Mouse (Mus musculus) mouse trophoblast stem cell (cell line): ENCODE results near the gene Fancd2os.

Experiments used
- in situ Hi-C, 2 experiments: fragments of 300-500 bp; cut with MseI, MboI; formaldehyde crosslinking; loops; 2 replicates in 1 of 2; 3 replicates in 1 of 2; pipeline ENCODE4 v1.15.1; 2025

The Fancd2os gene

GRCm38 (mm10) chr6:113600543-113601139 lies at the start of gene Fancd2os:
Gene Fancd2os (minus strand): TSS chr6:113600715.
- in situ Hi-C loops: no loop called here

GRCm38 (mm10) chr6:113650197-113650640 lies 49.7 kb upstream of the Fancd2os start:
- in situ Hi-C loops: no loop called here

- in situ Hi-C loops: no loop called here
Measured at GRCm38 (mm10) chr6:113649346-113650196, 49.1 kb upstream of the Fancd2os start.

GRCm38 (mm10) chr6:113644808-113645207 lies 44.3 kb upstream of the Fancd2os start:
- in situ Hi-C loops: loop anchor here in 1 of 2 experiments (5.0 kb wide), 1 partner anchor 32 kb away; no protein-coding TSS in a partner anchor

GRCm38 (mm10) chr6:113643967-113644366 lies 43.5 kb upstream of the Fancd2os start:
- in situ Hi-C loops: loop anchor here in 1 of 2 experiments (5.0 kb wide), 1 partner anchor 33 kb away; no protein-coding TSS in a partner anchor

- in situ Hi-C loops: loop anchor here in 1 of 2 experiments (5.0 kb wide), 1 partner anchor 34 kb away; no protein-coding TSS in a partner anchor
Measured at GRCm38 (mm10) chr6:113643021-113643420, 42.5 kb upstream of the Fancd2os start.

- in situ Hi-C loops: loop anchor here in 1 of 2 experiments (5.0 kb wide), 1 partner anchor 35 kb away; no protein-coding TSS in a partner anchor
Measured at GRCm38 (mm10) chr6:113642605-113643004, 42.1 kb upstream of the Fancd2os start.

GRCm38 (mm10) chr6:113639201-113639600 lies 38.7 kb upstream of the Fancd2os start:
- in situ Hi-C loops: loop anchor here in 1 of 2 experiments (5.0 kb wide), 1 partner anchor 33 kb away; no protein-coding TSS in a partner anchor

GRCm38 (mm10) chr6:113638302-113639040 lies 38.0 kb upstream of the Fancd2os start, which contains the start of gene Irak2:
Gene Irak2 (plus strand): TSS chr6:113638467.
- in situ Hi-C loops: loop anchor here in 1 of 2 experiments (5.0 kb wide), 1 partner anchor 34 kb away; no protein-coding TSS in a partner anchor

- in situ Hi-C loops: no loop called here
Measured at GRCm38 (mm10) chr6:113632863-113633262, 32.3 kb upstream of the Fancd2os start.

- in situ Hi-C loops: no loop called here
Measured at GRCm38 (mm10) chr6:113630322-113630721, 29.8 kb upstream of the Fancd2os start.

GRCm38 (mm10) chr6:113624989-113625770 lies 24.7 kb upstream of the Fancd2os start:
- in situ Hi-C loops: no loop called here

GRCm38 (mm10) chr6:113623941-113624751 lies 23.6 kb upstream of the Fancd2os start, which contains the start of gene Vhl:
Gene Vhl (plus strand): TSS chr6:113623959.
- in situ Hi-C loops: no loop called here

- in situ Hi-C loops: no loop called here
Measured at GRCm38 (mm10) chr6:113623386-113623785, 22.9 kb upstream of the Fancd2os start.

- in situ Hi-C loops: no loop called here
Measured at GRCm38 (mm10) chr6:113615489-113615888, 15.0 kb upstream of the Fancd2os start.

- in situ Hi-C loops: no loop called here
Measured at GRCm38 (mm10) chr6:113614997-113615396, 14.5 kb upstream of the Fancd2os start.

GRCm38 (mm10) chr6:113614152-113614551 lies 13.6 kb upstream of the Fancd2os start:
- in situ Hi-C loops: no loop called here

- in situ Hi-C loops: no loop called here
Measured at GRCm38 (mm10) chr6:113612258-113612969, 11.9 kb upstream of the Fancd2os start.

- in situ Hi-C loops: no loop called here
Measured at GRCm38 (mm10) chr6:113609293-113609692, 8.8 kb upstream of the Fancd2os start.
